Mouse (Mus musculus) retina, postnatal 1 day (tissue): ENCODE measurements around the gene Ess2.

Experiments
- DNase-seq: peaks from one replicate; pipeline ENCODE4 v3.0.0-alpha.2; 2012

The Ess2 gene

DNA sequence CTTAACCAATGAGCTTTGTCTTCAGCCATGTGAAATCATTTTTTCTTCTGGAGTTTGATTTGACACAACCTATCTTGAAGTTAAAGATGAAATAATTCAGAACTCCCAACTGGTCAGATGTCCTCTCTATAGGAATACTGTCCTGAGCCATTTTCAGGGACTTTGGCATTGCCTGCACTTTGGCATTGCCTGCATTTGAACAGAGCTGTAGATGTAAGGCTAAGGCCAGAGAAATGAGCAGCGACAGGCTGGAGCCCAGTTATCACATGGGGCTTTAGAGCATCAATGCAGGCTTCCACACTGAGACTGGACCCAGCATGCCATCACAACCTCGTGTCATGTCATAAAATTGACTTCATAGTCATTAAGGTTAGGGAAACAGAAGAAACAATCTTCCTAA is 57.9 kb downstream of the Ess2 start:
- DNase-seq: no peak

DNA sequence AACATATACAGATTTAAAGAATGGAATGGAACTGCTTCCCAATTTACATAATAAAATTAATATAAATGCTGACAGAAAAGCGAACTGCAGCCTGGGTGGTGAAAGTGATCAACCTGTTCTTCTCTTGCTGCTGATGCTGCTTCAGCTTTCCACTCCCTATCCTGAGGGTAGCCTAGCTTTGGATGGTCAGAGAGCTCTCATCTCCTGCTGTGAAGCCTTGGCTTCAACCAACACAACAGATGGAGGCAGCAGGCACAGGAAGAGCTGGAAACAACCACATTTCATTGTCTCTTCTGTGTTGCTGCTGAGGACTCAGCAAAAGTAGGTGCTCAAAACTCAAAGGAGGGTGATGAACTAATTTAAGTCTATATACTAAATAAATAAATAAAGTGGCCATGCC is 59.3 kb downstream of the Ess2 start:
- no peak for DNase-seq

DNA sequence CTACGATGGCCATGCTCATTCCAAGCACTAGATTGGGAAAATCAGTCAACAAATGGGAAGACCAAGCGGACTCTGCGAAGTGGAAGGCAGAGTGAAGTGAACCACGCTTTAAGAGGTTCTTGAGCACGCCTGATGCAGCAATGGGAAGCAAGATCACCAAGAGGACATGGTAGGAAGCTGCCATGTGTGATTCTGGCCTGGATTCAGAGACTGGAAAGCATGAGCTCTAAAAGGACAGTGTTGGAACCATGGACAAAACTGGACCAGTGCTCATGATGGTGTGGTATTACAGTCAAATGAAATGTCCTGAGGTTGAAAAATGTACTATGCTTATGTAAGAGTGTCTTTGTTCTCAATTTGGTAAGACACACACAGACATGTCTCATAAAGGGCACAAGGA is 59.8 kb downstream of the Ess2 start:
- DNase-seq: no peak
